Mouse (Mus musculus) intestine, embryonic 14.5 days (tissue): Measurements from ENCODE around the gene Pabpc4l. TPM values are rescaled to one million over a fixed set of nuclear protein-coding genes. Genes with fewer than 3 reads are reported as not detected.
"Not testable (repeated sequence)": the region's sequence is repeated elsewhere in the genome, so short reads cannot be mapped to it uniquely, and the experiment has no call there.

ENCODE experiments used
- ATAC-seq: fragments of 200-750 bp; cut with Nextera tagmentation; replicated peaks from 2 replicates; pipeline ENCODE4 v1.8.0; 2017; ENCODE audit warnings: low read depth, moderate number of reproducible peaks, moderate TSS enrichment, moderate library complexity; ENCODE audit not compliant: low FRiP score, low TSS enrichment
- DNase-seq: peaks from one replicate; pipeline ENCODE4 v3.0.0-alpha.2; 2018; ENCODE audit warnings: low spot score
- H3K27ac ChIP-seq: fragments of 300-500 bp; sonication (generic); 2 replicates; pipeline ENCODE4 v1.5.1; 2014; ENCODE audit warnings: low read depth, mild to moderate bottlenecking, control low read depth
- H3K27me3 ChIP-seq: fragments of 300-500 bp; sonication (generic); replicated peaks from 2 replicates; pipeline ENCODE4 v1.6.1; 2014; ENCODE audit warnings: low read length, control low read depth; ENCODE audit not compliant: control insufficient read depth, insufficient read depth
- H3K36me3 ChIP-seq: fragments of 300-500 bp; sonication (generic); 2 replicates; pipeline ENCODE4 v1.6.1; 2014; ENCODE audit warnings: low read length, control low read depth; ENCODE audit not compliant: control insufficient read depth, insufficient read depth
- H3K4me1 ChIP-seq: fragments of 300-500 bp; sonication (generic); replicated peaks from 2 replicates; pipeline ENCODE4 v1.6.1; 2014; ENCODE audit warnings: low read length, control low read depth, mixed read lengths; ENCODE audit not compliant: control insufficient read depth, insufficient read depth
- H3K4me2 ChIP-seq: fragments of 300-500 bp; sonication (generic); 2 replicates; pipeline ENCODE4 v1.6.1; 2014; ENCODE audit warnings: low read length
- H3K4me3 ChIP-seq: fragments of 300-500 bp; sonication (generic); 2 replicates; pipeline ENCODE4 v1.5.1; 2014; ENCODE audit warnings: low read depth, low read length, control low read depth, mixed read lengths
- H3K9ac ChIP-seq: fragments of 300-500 bp; sonication (generic); 2 replicates; pipeline ENCODE4 v1.6.1; 2014; ENCODE audit warnings: mild to moderate bottlenecking, low read length
- H3K9me3 ChIP-seq: fragments of 300-500 bp; sonication (generic); 2 replicates; pipeline ENCODE4 v1.6.1; 2016; ENCODE audit warnings: low read length, control low read depth; ENCODE audit not compliant: control insufficient read depth
- WGBS: fragments of 180-500 bp; shearing (Covaris S2); extraction: QIAGEN DNeasy Blood & Tissue Kit; methylation state at CpG from one replicate; pipeline ENCODE4 v1.1.7; 2014; 5-methylcytosine and 5-hydroxymethylcytosine counted together
- polyA plus RNA-seq: library from polyadenylated mRNA; unstranded; fragments of >200 nt; fragmentation: Nextera tagmentation; extraction: Ambion mirVana; gene quantifications from 2 replicates; pipeline ENCODE4 v1.2.1, GENCODE M21; 2014

Pabpc4l gene
- 12.1 and 15.7 TPM in 2 replicates for polyA plus RNA-seq

DNA sequence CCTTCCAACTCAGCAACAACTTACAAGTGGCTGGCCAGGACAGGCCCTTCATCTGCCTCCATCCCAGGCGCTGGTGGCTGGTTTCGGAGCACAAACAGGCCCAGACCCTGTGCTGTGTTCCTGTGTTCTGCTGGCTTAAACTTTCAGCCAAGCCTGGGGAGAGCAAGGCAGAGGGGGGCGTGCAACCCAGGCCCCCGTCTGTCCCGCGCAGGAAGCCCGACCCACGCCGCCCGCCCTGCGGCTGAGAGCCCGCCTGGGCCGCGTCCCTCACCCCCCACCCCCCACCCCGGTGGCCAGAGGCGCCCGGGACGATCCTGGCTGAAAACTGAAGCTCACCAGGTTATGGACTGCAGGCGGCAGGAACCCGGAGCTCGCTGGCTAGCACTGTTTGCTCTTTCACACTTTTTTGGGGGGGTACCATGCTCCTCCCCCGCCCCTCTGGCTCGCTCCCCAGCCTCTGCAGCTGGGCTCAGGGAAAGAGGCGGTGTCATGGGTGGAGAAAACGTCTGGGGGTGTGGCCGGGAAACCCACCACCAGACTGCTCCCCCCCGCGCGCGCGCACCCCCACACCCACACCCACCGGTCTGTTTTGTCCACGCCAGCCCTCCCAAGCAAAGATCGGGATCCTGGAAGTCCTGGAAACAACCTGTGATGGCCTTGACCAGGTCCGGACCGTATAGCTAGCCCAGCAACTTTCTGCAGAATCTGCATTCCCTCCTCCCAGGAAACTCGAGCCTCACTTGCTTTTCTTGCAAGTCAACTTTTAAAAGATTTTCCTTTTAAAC, at the start of gene Pabpc4l:
Gene Pabpc4l (minus strand): TSS at position 739 of the 785 bp plus-strand sequence.
- Histone ChIP-seq H3K27me3 (no peaks in the 10 kb centered on the region), H3K36me3 (no peaks in the 10 kb centered on the region), H3K4me3 (peak within 1 kb of the TSS; percentile 59), H3K4me2 (peak within 1 kb of the TSS; percentile 59), H3K27ac (peak within 1 kb of the TSS; percentile 80), H3K9ac (peak within 1 kb of the TSS; percentile 72), H3K4me1 (no peaks in the 10 kb centered on the region), H3K9me3 (peaks cover 12% of the 10 kb centered on the region)
- DNase-seq = peak; percentile 83
- WGBS = under 1% methylated on average over 32 of the region's 37 CpGs
- peak; percentile 96 for ATAC-seq

DNA sequence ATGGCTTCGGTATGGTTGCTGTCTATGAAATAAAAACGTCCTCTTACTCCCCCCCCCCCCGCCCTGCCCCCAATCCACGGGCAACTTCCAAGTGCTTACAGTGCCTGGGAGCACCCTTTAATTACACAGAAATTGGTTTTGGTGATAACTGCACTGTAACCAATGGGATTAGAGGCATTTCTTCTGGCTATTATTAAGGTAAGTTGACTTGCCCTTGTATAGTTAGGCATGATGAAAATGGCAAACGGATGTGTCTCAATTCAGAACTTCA, 42.9 kb upstream of the Pabpc4l start:
- no peak overlapping the region for H3K27ac ChIP-seq
- H3K27me3 ChIP-seq = no peaks in the 10 kb centered on the region
- 69% methylated on average over 5 of the region's 5 CpGs for WGBS
- no peaks in the 10 kb centered on the region for H3K4me1 ChIP-seq
- DNase-seq (no peak), ATAC-seq (no peak)
- no peak overlapping the region for H3K4me3 ChIP-seq
- no peaks in the 10 kb centered on the region for H3K9me3 ChIP-seq
- no peaks in the 10 kb centered on the region for H3K36me3 ChIP-seq
- no peak overlapping the region for H3K4me2 ChIP-seq
- no peak overlapping the region for H3K9ac ChIP-seq

DNA sequence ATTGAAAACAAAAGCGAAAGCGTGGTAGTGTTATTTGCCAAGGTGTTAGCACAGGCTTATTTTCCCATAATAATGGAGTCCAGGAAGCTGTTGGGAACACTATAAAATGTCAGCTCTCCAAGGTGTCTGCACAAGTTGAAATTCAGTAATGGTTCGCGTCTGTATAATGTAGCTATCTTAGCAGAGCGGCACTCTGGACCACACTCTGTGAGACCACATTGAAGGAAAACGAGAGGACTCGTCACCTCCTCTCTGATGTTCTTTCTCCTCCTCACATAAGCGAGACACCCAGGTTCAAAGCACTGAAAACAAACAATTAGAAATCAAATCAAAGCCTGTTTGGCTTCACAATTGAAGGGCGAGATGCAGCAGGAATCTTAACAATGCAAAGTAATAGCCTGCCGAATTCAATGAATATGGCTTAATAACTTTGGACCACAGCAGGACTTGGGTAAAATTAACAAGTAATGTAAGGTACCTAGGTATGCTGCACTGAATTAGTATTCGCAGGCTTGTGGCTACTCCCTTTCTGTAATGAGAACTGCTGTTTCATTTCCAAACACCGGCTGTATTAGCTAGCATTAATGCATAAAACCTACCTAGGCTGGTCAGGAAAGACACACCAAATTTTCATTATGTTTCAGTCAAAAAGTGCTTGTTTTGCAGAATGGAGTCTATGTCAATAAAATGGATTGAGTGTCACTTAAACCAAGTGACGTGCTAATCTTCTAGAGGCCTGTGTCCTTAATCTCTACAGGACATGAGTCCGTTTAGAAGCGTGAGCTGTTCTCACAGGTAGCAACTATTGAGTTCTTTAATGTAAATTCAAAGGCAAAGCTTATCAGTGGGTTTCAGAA, 42.3 kb upstream of the Pabpc4l start:
- no peaks in the 10 kb centered on the region for H3K4me1 ChIP-seq
- H3K9me3 ChIP-seq = no peaks in the 10 kb centered on the region
- WGBS = 75% methylated on average over 15 of the region's 15 CpGs
- no peak overlapping the region for H3K27ac ChIP-seq
- no peak overlapping the region for H3K4me3 ChIP-seq
- H3K4me2 ChIP-seq = no peak overlapping the region
- no peaks in the 10 kb centered on the region for H3K27me3 ChIP-seq
- H3K36me3 ChIP-seq = no peaks in the 10 kb centered on the region
- H3K9ac ChIP-seq = no peak overlapping the region
- DNase-seq (no peak), ATAC-seq (no peak)

DNA sequence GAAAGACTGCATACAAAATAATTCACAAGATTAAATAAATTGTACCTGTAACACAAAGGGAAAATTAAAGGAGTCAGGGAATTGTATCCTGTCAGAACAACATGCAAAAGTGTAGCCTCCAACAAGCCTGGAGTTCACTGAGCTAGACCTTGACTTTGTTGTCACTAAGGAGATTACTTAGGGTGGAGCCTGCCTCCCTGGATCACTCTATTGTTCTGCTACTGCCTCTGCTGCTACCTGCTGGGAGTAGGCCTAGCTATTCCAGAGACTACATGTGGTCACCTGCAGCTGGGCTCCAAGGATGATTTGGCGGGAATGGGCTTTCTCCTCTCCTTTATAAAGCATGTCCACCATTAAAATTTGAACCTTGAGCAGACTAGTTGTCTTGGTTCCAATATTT, 38.1 kb upstream of the Pabpc4l start:
- not testable (repeated sequence) for H3K27ac ChIP-seq, ATAC-seq, H3K9me3 ChIP-seq, H3K4me3 ChIP-seq, H3K4me1 ChIP-seq, DNase-seq, H3K4me2 ChIP-seq, H3K9ac ChIP-seq, H3K36me3 ChIP-seq, H3K27me3 ChIP-seq
- 72% methylated on average over 1 of the region's 1 CpGs for WGBS

DNA sequence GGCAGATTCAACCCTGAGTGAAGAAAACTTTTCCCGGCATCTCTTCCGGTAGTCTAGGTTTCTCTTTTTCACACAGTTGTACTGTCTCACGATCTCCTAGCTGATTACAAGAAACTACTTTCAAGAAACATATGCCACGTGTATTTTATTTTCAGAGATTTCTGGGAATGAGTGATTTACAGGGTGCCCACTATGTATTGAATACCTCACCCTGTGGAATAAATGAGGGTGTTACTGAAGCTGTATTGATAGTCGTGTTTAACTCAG, 180 bp upstream of the Pabpc4l start:
- peak; percentile 29; the same call in 1 of the 2 replicates for ATAC-seq
- H3K27ac ChIP-seq = peak overlapping the region; percentile 80; the same call in 1 of the 2 replicates

DNA sequence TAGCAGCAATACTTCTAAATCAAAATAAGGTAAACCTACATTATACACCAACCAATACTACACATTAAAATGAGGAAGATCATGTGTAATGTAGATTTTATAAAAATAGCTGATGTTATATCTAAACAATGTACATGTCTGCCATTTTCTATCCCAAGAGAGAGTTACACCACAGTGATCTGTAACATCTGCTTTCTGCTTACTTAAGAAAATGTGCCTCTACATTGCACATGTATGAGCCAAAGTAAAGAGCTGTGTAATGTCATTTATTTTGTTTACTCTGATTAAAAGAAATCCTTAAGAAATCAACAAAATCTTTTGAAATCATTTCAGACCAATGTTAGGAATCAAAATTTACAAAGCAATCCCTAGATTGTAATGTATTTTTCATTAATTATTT, 16.6 kb downstream of the Pabpc4l start:
- H3K27ac ChIP-seq = no peak overlapping the region
- H3K36me3 ChIP-seq = no peaks in the 10 kb centered on the region
- H3K4me2 ChIP-seq = no peak overlapping the region
- no peak overlapping the region for H3K4me3 ChIP-seq
- no peak overlapping the region for H3K9ac ChIP-seq
- ATAC-seq (no peak), DNase-seq (no peak)
- no peaks in the 10 kb centered on the region for H3K27me3 ChIP-seq
- H3K9me3 ChIP-seq = no peaks in the 10 kb centered on the region
- H3K4me1 ChIP-seq = no peaks in the 10 kb centered on the region

More for the DNA sequence above, 180 bp upstream of the Pabpc4l start:
- Histone ChIP-seq H3K4me2 (peak overlapping the region; percentile 59), H3K9ac (peak overlapping the region; percentile 72; the same call in 1 of the 2 replicates), H3K4me3 (peak overlapping the region; percentile 59), H3K27me3 (no peaks in the 10 kb centered on the region), H3K9me3 (peaks cover 12% of the 10 kb centered on the region), H3K4me1 (no peaks in the 10 kb centered on the region), H3K36me3 (no peaks in the 10 kb centered on the region)
- no peak for DNase-seq
- WGBS = 4% methylated on average over 5 of the region's 5 CpGs
